Mouse (Mus musculus) embryonic fibroblast, embryonic 13.5 days (primary cell): ENCODE measurements around the gene Gm26938. TPM values are rescaled to one million over a fixed set of nuclear protein-coding genes. Genes with fewer than 3 reads are reported as not detected.

Experiments used
- H3K27ac ChIP-seq: 2 replicates; pipeline ENCODE4 v1.5.1; 2012; ENCODE audit warnings: low read length, control low read depth, inconsistent platforms; ENCODE audit not compliant: insufficient read depth
- H3K4me1 ChIP-seq: 2 replicates; pipeline ENCODE4 v1.6.1; 2011; ENCODE audit warnings: low read length; ENCODE audit not compliant: control insufficient read depth, insufficient read depth
- H3K4me3 ChIP-seq: 2 replicates; pipeline ENCODE4 v1.5.1; 2011; ENCODE audit warnings: mild to moderate bottlenecking, control low read depth, low read length; ENCODE audit not compliant: insufficient read depth
- CTCF ChIP-seq: IDR thresholded peaks from 2 replicates; pipeline ENCODE4 v1.5.1; 2011; ENCODE audit warnings: mild to moderate bottlenecking, control low read depth, low read length, moderate library complexity, borderline replicate concordance; ENCODE audit not compliant: insufficient read depth
- POLR2A ChIP-seq: IDR thresholded peaks from 2 replicates; pipeline ENCODE4 v1.6.1; 2011; ENCODE audit warnings: low read depth, mild to moderate bottlenecking, control low read depth, low read length, moderate library complexity
- polyA plus RNA-seq: library from polyadenylated mRNA; stranded (reverse); fragments of >200 nt; gene quantifications from 2 replicates; pipeline ENCODE4 v1.2.4, GENCODE M21; 2011; ENCODE audit warnings: low read depth; ENCODE audit not compliant: missing spikeins, insufficient read length

Gm26938 gene
- not detected in 2 replicates for polyA plus RNA-seq

DNA sequence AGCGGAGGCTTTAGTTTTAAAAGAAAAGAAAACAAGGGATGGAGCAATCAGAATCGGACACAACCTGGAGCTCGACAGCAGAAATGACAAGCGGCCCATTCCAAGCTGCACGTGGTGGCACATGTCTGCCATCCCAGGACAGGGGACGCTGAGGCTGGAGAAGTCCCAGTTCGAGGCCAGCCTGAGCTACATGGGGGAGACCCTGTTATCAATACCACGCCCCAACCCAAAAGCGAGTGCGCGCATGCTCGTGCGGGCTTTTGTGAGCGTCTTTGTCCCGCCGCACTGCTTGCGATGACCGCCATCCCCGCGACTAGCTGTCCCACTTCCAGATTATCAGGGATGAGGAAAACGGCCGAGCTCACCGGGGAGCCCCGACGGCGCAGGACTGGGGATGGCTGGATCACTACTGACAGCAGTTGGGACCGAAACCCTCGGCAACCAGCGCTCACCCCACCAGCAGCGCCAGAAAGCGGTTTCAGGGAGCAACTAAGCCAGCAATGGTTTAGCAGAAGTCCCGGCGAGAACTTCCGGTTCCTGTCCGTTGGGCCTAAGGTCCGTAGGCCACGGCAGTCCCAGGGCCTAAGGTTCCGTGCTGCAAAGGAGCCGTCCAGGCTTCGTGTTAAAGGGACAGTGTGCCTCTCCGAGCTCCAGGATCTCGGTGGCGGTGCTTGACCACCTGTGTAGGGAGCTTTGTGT lies at the start of gene Gm26938, which contains the start of gene Psmg3:
TSS of gene Gm26938 (minus strand) at position 51 of the 699 bp plus-strand sequence.
TSS of gene Psmg3 (minus strand) at position 529 of the 699 bp plus-strand sequence.
- TF ChIP-seq POLR2A: peak; percentile 88
- TF ChIP-seq CTCF: no peak

GRCm38 (mm10) chr5:139871526-139871925 lies 45.3 kb upstream of the Gm26938 start:
- no peaks in the 10 kb centered on the region for H3K4me1 ChIP-seq
- no peak for TF ChIP-seq POLR2A
- no peak overlapping the region for H3K27ac ChIP-seq
- no peak overlapping the region for H3K4me3 ChIP-seq

More for the DNA sequence above, at the start of gene Gm26938, which contains the start of gene Psmg3:
- H3K27ac ChIP-seq: no peak within 1 kb of the TSS
- H3K4me3 ChIP-seq: peak within 1 kb of the TSS; percentile 87
- H3K4me1 ChIP-seq: peaks cover 6% of the 10 kb centered on the region; the same call in 1 of the 2 replicates

DNA sequence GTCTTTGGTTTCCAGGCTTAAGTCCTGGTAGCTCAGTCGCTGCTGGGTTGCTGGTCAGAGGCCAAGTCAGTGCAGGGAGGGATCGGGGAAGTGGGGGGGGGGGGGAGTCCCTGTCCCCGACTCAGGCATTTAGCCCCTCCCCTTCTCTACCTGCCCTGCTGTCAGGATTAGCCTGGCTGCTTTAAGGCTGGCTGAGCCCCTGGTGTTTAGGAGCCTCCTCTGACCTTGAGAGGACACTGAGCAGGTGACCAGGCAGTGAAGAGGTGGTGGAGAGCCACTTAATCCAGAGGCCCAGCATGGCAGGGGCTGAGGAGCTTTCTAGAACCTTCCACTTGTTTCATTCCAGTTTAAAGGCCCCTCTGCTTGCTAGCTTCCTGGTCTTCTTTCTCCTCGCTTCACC lies 44.7 kb upstream of the Gm26938 start:
- Histone ChIP-seq H3K27ac (no peak overlapping the region), H3K4me1 (no peaks in the 10 kb centered on the region), H3K4me3 (no peak overlapping the region)
- TF ChIP-seq CTCF (no peak), POLR2A (no peak)

GRCm38 (mm10) chr5:139862759-139863158 lies 36.6 kb upstream of the Gm26938 start:
- Histone ChIP-seq H3K4me1 (no peaks in the 10 kb centered on the region), H3K27ac (no peak overlapping the region), H3K4me3 (no peak overlapping the region)
- TF ChIP-seq POLR2A: no peak
- no peak for TF ChIP-seq CTCF

- Histone ChIP-seq H3K4me3 (no peak overlapping the region), H3K4me1 (no peaks in the 10 kb centered on the region), H3K27ac (no peak overlapping the region)
- no peak for TF ChIP-seq CTCF
- no peak for TF ChIP-seq POLR2A
Measured at GRCm38 (mm10) chr5:139860328-139861104, 34.3 kb upstream of the Gm26938 start.

DNA sequence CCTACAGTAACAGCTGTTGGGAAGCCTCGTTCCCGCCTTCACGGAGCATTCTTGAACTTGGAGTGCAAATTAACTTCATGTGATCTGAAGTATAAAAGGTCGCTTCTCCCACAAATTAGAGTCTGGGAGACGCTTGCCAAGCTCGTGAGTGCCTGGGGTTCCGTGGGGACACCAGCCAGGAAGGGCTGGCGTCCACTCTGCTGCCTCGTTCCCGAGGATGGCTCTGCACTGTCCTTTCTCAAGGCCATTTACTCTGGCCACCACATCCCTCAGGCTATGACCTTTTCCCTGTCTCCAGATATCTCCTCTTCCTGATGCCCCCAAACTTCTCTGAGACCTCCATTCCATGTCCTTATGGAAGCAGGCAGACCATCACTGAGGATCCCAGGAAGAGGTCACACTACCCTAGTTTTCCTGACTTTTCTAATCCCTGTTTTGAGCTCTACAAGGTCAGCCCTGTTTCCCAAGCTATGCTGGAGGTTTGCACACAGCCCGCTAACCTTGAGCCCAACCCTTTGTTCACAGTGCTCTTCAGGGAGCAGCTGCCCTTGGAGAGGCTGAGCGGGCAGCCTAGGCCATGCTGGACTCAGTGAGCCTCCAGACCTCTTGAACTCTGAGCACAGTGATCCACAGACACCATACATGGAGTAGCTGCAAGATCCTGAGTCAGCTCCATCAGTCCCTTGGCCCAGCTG lies 23.6 kb upstream of the Gm26938 start:
- Histone ChIP-seq H3K27ac (no peak overlapping the region), H3K4me1 (0 out of 2 replicates have a peak, but pooled peaks cover 3% of the 10 kb centered on the region), H3K4me3 (no peak overlapping the region)
- TF ChIP-seq POLR2A: no peak
- TF ChIP-seq CTCF: no peak

DNA sequence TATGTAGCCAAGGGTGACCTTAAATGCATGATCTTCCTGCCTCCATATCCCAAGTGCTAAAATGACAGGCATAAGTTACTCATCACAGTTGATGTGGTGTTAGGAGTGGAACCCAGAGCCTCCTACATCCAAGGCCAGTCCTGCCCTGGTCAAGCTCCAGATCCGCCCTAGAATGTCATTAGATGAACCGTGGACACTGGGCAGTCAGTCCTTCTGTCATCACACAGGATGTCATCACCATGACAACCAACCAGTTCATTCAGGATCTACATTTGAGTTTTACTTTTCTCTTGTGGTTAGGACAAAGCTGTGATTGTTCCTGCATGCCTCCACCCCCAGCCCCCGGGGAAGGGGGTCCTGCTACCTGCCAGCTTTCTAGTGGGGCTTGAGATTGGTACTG lies 12.9 kb upstream of the Gm26938 start:
- TF ChIP-seq POLR2A (no peak), CTCF (no peak)
- no peak overlapping the region for H3K4me3 ChIP-seq
- H3K27ac ChIP-seq: no peak overlapping the region
- no peaks in the 10 kb centered on the region for H3K4me1 ChIP-seq

DNA sequence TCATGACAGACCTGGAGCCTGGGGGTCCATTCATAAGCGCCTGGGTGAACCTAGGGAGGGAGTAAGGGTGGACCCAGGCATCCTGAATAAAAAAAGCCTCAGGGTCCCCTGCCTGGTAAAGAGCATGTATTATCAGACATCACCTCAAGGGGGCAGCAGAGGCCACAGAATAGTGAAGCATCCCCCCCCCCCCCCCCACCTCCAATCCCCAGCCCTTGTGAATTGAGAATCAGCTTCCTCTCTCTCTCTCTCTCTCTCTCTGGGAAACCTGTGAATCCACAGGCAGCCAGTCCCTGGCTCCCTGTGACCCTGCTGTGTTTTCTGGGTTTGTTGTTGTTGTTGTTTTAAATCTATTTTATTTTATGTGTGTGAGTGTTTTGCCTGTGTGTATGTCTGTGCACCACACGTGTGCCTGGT lies 12.3 kb upstream of the Gm26938 start:
- Histone ChIP-seq H3K4me3 (no peak overlapping the region), H3K27ac (no peak overlapping the region), H3K4me1 (no peaks in the 10 kb centered on the region)
- TF ChIP-seq CTCF: no peak

DNA sequence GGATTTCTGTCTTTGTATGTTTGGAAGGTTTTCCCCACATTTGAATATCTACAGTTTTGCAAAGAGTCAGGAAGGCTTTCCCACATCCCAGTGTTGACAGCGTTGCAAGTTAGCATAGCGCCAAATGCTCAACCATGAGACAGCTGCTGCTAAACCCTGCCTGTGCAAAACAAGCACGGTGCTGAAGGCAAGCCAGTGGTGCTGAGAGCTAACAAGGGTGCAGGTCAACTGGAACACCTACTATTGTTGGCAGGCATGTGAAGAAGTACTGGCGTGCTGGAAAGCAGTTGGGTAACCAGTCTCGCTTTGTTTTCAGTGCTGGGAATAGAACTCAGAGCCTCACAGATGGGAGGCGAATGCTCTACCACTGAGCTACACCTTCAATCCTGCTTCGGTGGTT lies 9.5 kb upstream of the Gm26938 start:
- TF ChIP-seq CTCF (no peak), POLR2A (no peak)
- Histone ChIP-seq H3K27ac (no peak overlapping the region), H3K4me3 (no peak overlapping the region), H3K4me1 (no peaks in the 10 kb centered on the region)

GRCm38 (mm10) chr5:139832125-139832524 lies 5.9 kb upstream of the Gm26938 start:
- no peak overlapping the region for H3K4me3 ChIP-seq
- no peaks in the 10 kb centered on the region for H3K4me1 ChIP-seq
- TF ChIP-seq POLR2A (no peak), CTCF (no peak)
- no peak overlapping the region for H3K27ac ChIP-seq
